8 mouse cellular contexts compared by ENCODE assay signal in genomic region chrX:72917884-72918681, GRCm38 (mm10). TPM values are rescaled to one million over a fixed set of nuclear protein-coding genes. Genes with fewer than 3 reads are reported as not detected.
DNase-seq lines count a peak whose midpoint lies in the region; ATAC-seq and TF ChIP-seq lines count a peak whose summit lies in the region.

TSS of gene Cetn2 (minus strand) at chrX:72918411.
TSS of gene Nsdhl (plus strand) at chrX:72918557.

- peak; percentile 33 for TF ChIP-seq POLR2A in testis, adult 2 months (IDR thresholded peaks at IDR 0.05; ENCODE audit: control insufficient read depth, low read depth, low read length)

- peak within 1 kb of the TSS; percentile 57 for H3K4me2 ChIP-seq in forebrain, embryonic 12.5 days
- H3K4me2 ChIP-seq in heart, postnatal 0 days (ENCODE audit: low read depth, low read length): peak within 1 kb of the TSS; percentile 66
- peak within 1 kb of the TSS; percentile 73 for H3K4me2 ChIP-seq in liver, embryonic 16.5 days (ENCODE audit: low read depth, low read length)
- peak within 1 kb of the TSS; percentile 62 for H3K4me2 ChIP-seq in neural tube, embryonic 13.5 days

- H3K27me3 ChIP-seq in E14TG2a.4 (ENCODE audit: insufficient read depth, low read length): no peaks in the 10 kb centered on the region
- H3K27me3 ChIP-seq in forebrain, embryonic 12.5 days: no peaks in the 10 kb centered on the region
- H3K27me3 ChIP-seq in heart, postnatal 0 days (ENCODE audit: control insufficient read depth, insufficient read depth, low read length): no peaks in the 10 kb centered on the region
- H3K27me3 ChIP-seq in liver, embryonic 16.5 days (ENCODE audit: control insufficient read depth, insufficient read depth, low read depth, low read length): no peaks in the 10 kb centered on the region
- H3K27me3 ChIP-seq in neural tube, embryonic 13.5 days: no peaks in the 10 kb centered on the region
- no peaks in the 10 kb centered on the region for H3K27me3 ChIP-seq in testis, adult 2 months (ENCODE audit: control insufficient read depth, insufficient read depth, low read length)

- H3K4me1 ChIP-seq in E14TG2a.4 (replicated peaks; ENCODE audit: low read depth, low read length): no peaks in the 10 kb centered on the region; the same call in 1 of the 2 replicates
- peaks cover 7% of the 10 kb centered on the region; the same call in 1 of the 2 replicates for H3K4me1 ChIP-seq in forebrain, embryonic 12.5 days
- no peaks in the 10 kb centered on the region for H3K4me1 ChIP-seq in heart, postnatal 0 days (ENCODE audit: control insufficient read depth, insufficient read depth)
- H3K4me1 ChIP-seq in liver, embryonic 16.5 days (ENCODE audit: control insufficient read depth, low read depth, low read length): no peaks in the 10 kb centered on the region
- H3K4me1 ChIP-seq in neural tube, embryonic 13.5 days (replicated peaks): peaks cover 23% of the 10 kb centered on the region
- no peaks in the 10 kb centered on the region for H3K4me1 ChIP-seq in testis, adult 2 months (ENCODE audit: control insufficient read depth, insufficient read depth, low read length)

- H3K4me3 ChIP-seq in E14TG2a.4 (replicated peaks; ENCODE audit: low read length): peak within 1 kb of the TSS; percentile 85
- peak within 1 kb of the TSS; percentile 53 for H3K4me3 ChIP-seq in forebrain, embryonic 12.5 days (replicated peaks)
- H3K4me3 ChIP-seq in heart, postnatal 0 days (ENCODE audit: low read depth, low read length): peak within 1 kb of the TSS; percentile 56
- peak within 1 kb of the TSS; percentile 73 for H3K4me3 ChIP-seq in liver, embryonic 16.5 days (ENCODE audit: low read depth, low read length)
- H3K4me3 ChIP-seq in neural tube, embryonic 13.5 days: peak within 1 kb of the TSS; percentile 53
- peak within 1 kb of the TSS; percentile 81 for H3K4me3 ChIP-seq in testis, adult 2 months (ENCODE audit: control insufficient read depth, low read depth, low read length)

- peak; percentile 89 for DNase-seq in c-Kit-positive CD71-positive TER-119-positive erythroid progenitor cells, embryonic 14.5 days (ENCODE audit: low spot score)
- DNase-seq in heart, postnatal 0 days (ENCODE audit: low spot score): peak; percentile 88
- DNase-seq in kidney, postnatal 4 days: peak; percentile 85 to 92

- peaks cover 31% of the 10 kb centered on the region for H3K36me3 ChIP-seq in E14TG2a.4 (ENCODE audit: insufficient read depth, low read length)
- no peaks in the 10 kb centered on the region; the same call in 1 of the 2 replicates for H3K36me3 ChIP-seq in forebrain, embryonic 12.5 days (replicated peaks)
- no peaks in the 10 kb centered on the region; the same call in 1 of the 2 replicates for H3K36me3 ChIP-seq in heart, postnatal 0 days (replicated peaks; ENCODE audit: control insufficient read depth, insufficient read depth, low read length)
- H3K36me3 ChIP-seq in liver, embryonic 16.5 days (ENCODE audit: control insufficient read depth, insufficient read depth): no peaks in the 10 kb centered on the region
- no peaks in the 10 kb centered on the region for H3K36me3 ChIP-seq in neural tube, embryonic 13.5 days
- no peaks in the 10 kb centered on the region for H3K36me3 ChIP-seq in testis, adult 2 months (ENCODE audit: control insufficient read depth, insufficient read depth, low read length)

- WGBS in forebrain, embryonic 12.5 days: 22% methylated on average over 38 of the region's 41 CpGs
- 17% methylated on average over 38 of the region's 41 CpGs for WGBS in heart, postnatal 0 days
- 18% methylated on average over 41 of the region's 41 CpGs for WGBS in liver, embryonic 16.5 days (ENCODE audit: insufficient replicate concordance)
- WGBS in neural tube, embryonic 13.5 days: 16% methylated on average over 41 of the region's 41 CpGs

- H3K9ac ChIP-seq in forebrain, embryonic 12.5 days: peak within 1 kb of the TSS; percentile 59
- peak within 1 kb of the TSS; percentile 10; the same call in 1 of the 2 replicates for H3K9ac ChIP-seq in heart, postnatal 0 days (replicated peaks; ENCODE audit: low read depth, low read length)
- peak within 1 kb of the TSS; percentile 65 for H3K9ac ChIP-seq in liver, embryonic 16.5 days (ENCODE audit: low read depth, low read length)
- H3K9ac ChIP-seq in neural tube, embryonic 13.5 days: peak within 1 kb of the TSS; percentile 73

- TF ChIP-seq EP300 in heart, postnatal 0 days (IDR thresholded peaks at IDR 0.05; ENCODE audit: low read depth): no peak

- peak; percentile 99 for ATAC-seq in forebrain, embryonic 12.5 days (ENCODE audit: low FRiP score)
- peak; percentile 99 for ATAC-seq in heart, postnatal 0 days (ENCODE audit: insufficient read depth, low read depth)
- ATAC-seq in liver, embryonic 16.5 days (ENCODE audit: low read depth): peak; percentile 99
- ATAC-seq in neural tube, embryonic 13.5 days (ENCODE audit: low read depth): peak; percentile 99

- peak within 1 kb of the TSS; percentile 71 for H3K27ac ChIP-seq in forebrain, embryonic 12.5 days
- peak within 1 kb of the TSS; percentile 22 for H3K27ac ChIP-seq in heart, postnatal 0 days (ENCODE audit: low read depth)
- H3K27ac ChIP-seq in liver, embryonic 16.5 days (ENCODE audit: low read length): 0 out of 2 replicates have a peak within 1 kb of the TSS, but pooled peaks have one; percentile 21
- peak within 1 kb of the TSS; percentile 81 for H3K27ac ChIP-seq in neural tube, embryonic 13.5 days (replicated peaks)
- peak within 1 kb of the TSS; percentile 92 for H3K27ac ChIP-seq in testis, adult 2 months (ENCODE audit: control insufficient read depth, insufficient read depth, low read depth, low read length)

- TF ChIP-seq CTCF in E14TG2a.4 (conservative IDR thresholded peaks at IDR 0.05; ENCODE audit: low read length): no peak
- no peak for TF ChIP-seq CTCF in heart, postnatal 0 days (IDR thresholded peaks at IDR 0.05; ENCODE audit: low read depth)
- TF ChIP-seq CTCF in testis, adult 2 months (IDR thresholded peaks at IDR 0.05; ENCODE audit: control insufficient read depth, insufficient read depth, insufficient replicate concordance, low read depth, low read length): no peak

- H3K9me3 ChIP-seq in E14TG2a.4 (ENCODE audit: low read length): no peaks in the 10 kb centered on the region
- no peaks in the 10 kb centered on the region for H3K9me3 ChIP-seq in forebrain, embryonic 12.5 days
- no peaks in the 10 kb centered on the region for H3K9me3 ChIP-seq in heart, postnatal 0 days (replicated peaks; ENCODE audit: control insufficient read depth, low read length)
- no peaks in the 10 kb centered on the region for H3K9me3 ChIP-seq in liver, embryonic 16.5 days (replicated peaks; ENCODE audit: control insufficient read depth, low read length)
- no peaks in the 10 kb centered on the region for H3K9me3 ChIP-seq in neural tube, embryonic 13.5 days

RNA-seq across cellular contexts. Expression of gene Cetn2, which starts in this region (rescaled TPM):
- polyA plus RNA-seq in forebrain, embryonic 12.5 days (2016; fragmentation: Nextera tagmentation; extraction: Ambion mirVana): 103 and 107 TPM in 2 replicates
- total RNA-seq in heart, postnatal 0 days (2014; rRNA removed; ENCODE audit: low replicate concordance): 16.8 and 24.7 TPM in 2 replicates
- polyA plus RNA-seq in heart, postnatal 0 days (2015; fragmentation: Nextera tagmentation; extraction: Ambion mirVana): 62.0 and 62.5 TPM in 2 replicates
- 21.4 and 23.0 TPM in 2 replicates for polyA plus RNA-seq in liver, embryonic 16.5 days (2015; fragmentation: Nextera tagmentation; extraction: Ambion mirVana)
- polyA plus RNA-seq in neural tube, embryonic 13.5 days (2015; fragmentation: Nextera tagmentation; extraction: Ambion mirVana): 81.3 and 83.0 TPM in 2 replicates
- polyA plus RNA-seq in testis, adult 2 months (2012; rRNA removed): 1.9 and 2.8 TPM in 2 replicates

RNA-seq across cellular contexts. Expression of gene Nsdhl, which starts in this region (rescaled TPM):
- polyA plus RNA-seq in forebrain, embryonic 12.5 days (2016; fragmentation: Nextera tagmentation; extraction: Ambion mirVana): 35.2 and 36.8 TPM in 2 replicates
- 5.6 and 12.6 TPM in 2 replicates for total RNA-seq in heart, postnatal 0 days (2014; rRNA removed; ENCODE audit: low replicate concordance)
- 11.8 and 12.7 TPM in 2 replicates for polyA plus RNA-seq in heart, postnatal 0 days (2015; fragmentation: Nextera tagmentation; extraction: Ambion mirVana)
- polyA plus RNA-seq in liver, embryonic 16.5 days (2015; fragmentation: Nextera tagmentation; extraction: Ambion mirVana): 25.9 and 27.4 TPM in 2 replicates
- polyA plus RNA-seq in neural tube, embryonic 13.5 days (2015; fragmentation: Nextera tagmentation; extraction: Ambion mirVana): 41.0 and 41.5 TPM in 2 replicates
- polyA plus RNA-seq in testis, adult 2 months (2012; rRNA removed): 5.7 and 6.5 TPM in 2 replicates

Comparison
In these comparisons a context has a peak if more than half of its experiments do, and no peak if none do; other contexts are left out.
1. Peak in every context shown above with its lines: DNase-seq, ATAC-seq, H3K4me3 ChIP-seq and H3K27ac ChIP-seq.
2. H3K27ac ChIP-seq: peak in every context shown above with its lines; median percentile 92 in testis, adult 2 months; 81 in neural tube, embryonic 13.5 days; 71 in forebrain, embryonic 12.5 days; 22 in heart, postnatal 0 days; 21 in liver, embryonic 16.5 days.
3. H3K9ac ChIP-seq: peak in every context shown above with its lines; median percentile 73 in neural tube, embryonic 13.5 days; 65 in liver, embryonic 16.5 days; 59 in forebrain, embryonic 12.5 days; 10 in heart, postnatal 0 days.